Mouse (Mus musculus): ENCODE results near the gene Rptor. TPM values are rescaled to one million over a fixed set of nuclear protein-coding genes. Genes with fewer than 3 reads are reported as not detected.

The Rptor gene
- total and polyA plus RNA-seq, 3 experiments: 33.9 to 34.9 TPM; not detected in 1

- Histone ChIP-seq H3K36me3 (ENCODE audit: control insufficient read depth in 1 of 2, insufficient read depth in 2 of 2, low read length in 2 of 2) (peaks cover 0 to 4% of the 10 kb centered on the region in 2 experiments; a peak in 2 of 4 replicates), H3K79me2 (ENCODE audit: control insufficient read depth, insufficient read depth, low read length, poor library complexity) (no peaks in the 10 kb centered on the region), H3K9ac (ENCODE audit: control insufficient read depth, low read depth, low read length, poor library complexity, severe bottlenecking) (no peak overlapping the region), H3K4me1 (ENCODE audit: control insufficient read depth in 1 of 2, insufficient read depth in 2 of 2, low read length in 2 of 2) (no peaks in the 10 kb centered on the region), H3K9me3 (replicated peaks; ENCODE audit: insufficient read depth, low read length) (no peaks in the 10 kb centered on the region), H3K27me3 (ENCODE audit: control insufficient read depth in 1 of 2, insufficient read depth in 2 of 2, low read length in 2 of 2) (no peaks in the 10 kb centered on the region), H3K27ac (ENCODE audit: control insufficient read depth, low read depth, low read length) (no peak overlapping the region), H3K4me3 (ENCODE audit: control insufficient read depth in 1 of 2, insufficient read depth in 1 of 2, low read depth in 2 of 2, low read length in 2 of 2) (no peak overlapping the region)
- no peak for TF ChIP-seq UBTF (IDR thresholded peaks at IDR 0.05; ENCODE audit: borderline replicate concordance, insufficient read depth, low read depth, low read length)
- peak; percentile 20; the same call in 1 of the 2 replicates for TF ChIP-seq JUND (IDR thresholded peaks at IDR 0.05; ENCODE audit: low read depth, low read length)
- DNase-seq (ENCODE audit: low read depth, low spot score): no peak
These were observed 199.2 kb downstream of the Rptor start for GRCm38 (mm10) chr11:119801855-119802254.

- peaks cover 0 to 4% of the 10 kb centered on the region in 2 experiments; a peak in 2 of 4 replicates for H3K36me3 ChIP-seq (ENCODE audit: control insufficient read depth in 1 of 2, insufficient read depth in 2 of 2, low read length in 2 of 2)
- TF ChIP-seq TCF12 (IDR thresholded peaks at IDR 0.05; ENCODE audit: low read depth, low read length) (no peak), BHLHE40 (IDR thresholded peaks at IDR 0.05; ENCODE audit: borderline replicate concordance, low read depth, low read length) (no peak), TAL1 (IDR thresholded peaks at IDR 0.05; ENCODE audit: low read length) (no peak), ZC3H11A (IDR thresholded peaks at IDR 0.05; ENCODE audit: low read depth, low read length) (no peak), ELF1 (IDR thresholded peaks at IDR 0.05; ENCODE audit: low read depth, low read length) (no peak), MAX (IDR thresholded peaks at IDR 0.05; ENCODE audit: low read length) (no peak), MXI1 (IDR thresholded peaks at IDR 0.05; ENCODE audit: low read depth, low read length) (no peak), HCFC1 (IDR thresholded peaks at IDR 0.05; ENCODE audit: low read depth, low read length) (no peak), UBTF (IDR thresholded peaks at IDR 0.05; ENCODE audit: borderline replicate concordance, insufficient read depth, low read depth, low read length) (no peak), EP300 (IDR thresholded peaks at IDR 0.05; ENCODE audit: low read depth in 1 of 2, low read length in 2 of 2) (no peak), CTCF (IDR thresholded peaks at IDR 0.05 in 2 of 3, conservative IDR thresholded peaks at IDR 0.05 in 1 of 3; ENCODE audit: control insufficient read depth in 1 of 3, insufficient read depth in 1 of 3, low read depth in 2 of 3, low read length in 3 of 3, poor library complexity in 1 of 3, severe bottlenecking in 1 of 3) (no peak), USF2 (IDR thresholded peaks at IDR 0.05; ENCODE audit: borderline replicate concordance in 1 of 2, insufficient read depth in 1 of 2, low read depth in 1 of 2, low read length in 2 of 2) (no peak), CHD1 (IDR thresholded peaks at IDR 0.05; ENCODE audit: low read depth, low read length) (no peak), MAFK (IDR thresholded peaks at IDR 0.05; ENCODE audit: borderline replicate concordance, low read depth, low read length) (no peak), ZNF384 (IDR thresholded peaks at IDR 0.05; ENCODE audit: low read depth, low read length) (no peak), POLR2AphosphoS5 (IDR thresholded peaks at IDR 0.05; ENCODE audit: borderline replicate concordance, low read depth, low read length) (no peak), ZKSCAN1 (IDR thresholded peaks at IDR 0.05; ENCODE audit: low read depth, low read length) (no peak), USF1 (IDR thresholded peaks at IDR 0.05; ENCODE audit: low read depth, low read length) (no peak), SIN3A (IDR thresholded peaks at IDR 0.05; ENCODE audit: low read length) (no peak), ZMIZ1 (IDR thresholded peaks at IDR 0.05; ENCODE audit: low read depth, low read length) (no peak)
These were observed 200.2 kb downstream of the Rptor start for GRCm38 (mm10) chr11:119802947-119803346.

More at GRCm38 (mm10) chr11:119802947-119803346, 200.2 kb downstream of the Rptor start:
- Histone ChIP-seq H3K27ac (ENCODE audit: control insufficient read depth, low read depth, low read length) (no peak overlapping the region), H3K9me3 (replicated peaks; ENCODE audit: insufficient read depth, low read length) (no peaks in the 10 kb centered on the region), H3K4me1 (ENCODE audit: control insufficient read depth in 1 of 2, insufficient read depth in 2 of 2, low read length in 2 of 2) (no peaks in the 10 kb centered on the region), H3K9ac (ENCODE audit: control insufficient read depth, low read depth, low read length, poor library complexity, severe bottlenecking) (no peak overlapping the region), H3K27me3 (ENCODE audit: control insufficient read depth in 1 of 2, insufficient read depth in 2 of 2, low read length in 2 of 2) (no peaks in the 10 kb centered on the region), H3K4me3 (ENCODE audit: control insufficient read depth in 1 of 2, insufficient read depth in 1 of 2, low read depth in 2 of 2, low read length in 2 of 2) (no peak overlapping the region), H3K79me2 (ENCODE audit: control insufficient read depth, insufficient read depth, low read length, poor library complexity) (no peaks in the 10 kb centered on the region)
- DNase-seq (ENCODE audit: low read depth, low spot score): no peak

Data from MEL (cell line).